Mouse (Mus musculus): ENCODE measurements around the gene Rbm4.

DNA sequence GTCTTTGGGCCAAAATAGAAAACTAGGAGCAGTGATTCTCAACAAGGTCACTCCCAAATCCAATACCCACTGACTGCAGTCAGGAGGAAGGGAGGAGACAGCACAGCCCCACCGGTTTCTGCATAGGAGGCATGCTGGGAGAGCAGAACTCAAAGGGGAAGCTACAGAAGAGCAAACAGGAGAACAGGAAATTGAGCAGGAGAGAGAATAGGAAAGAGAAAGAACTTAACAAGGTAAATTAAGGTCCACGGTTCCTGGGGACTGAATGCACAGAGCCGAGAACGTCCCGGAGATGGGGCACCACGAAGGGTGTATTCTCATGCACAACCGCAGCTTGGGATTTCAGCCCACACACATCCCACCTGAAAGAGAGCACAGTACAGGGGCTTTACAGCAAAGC, 8.5 kb downstream of the Rbm4 start:
- TF ChIP-seq CTCF (IDR thresholded peaks at IDR 0.05; ENCODE audit: low read depth) (no peak), EP300 (optimal IDR thresholded peaks at IDR 0.05) (no peak)

Measured in stomach, postnatal 0 days (tissue).